Mouse (Mus musculus) spleen, adult 18-20 months (tissue): ENCODE measurements at regions not wholly inside any gene's neighbourhood (a gene's known extent, or its start where the extent isn't known, plus 50 kb on each side); places are given as distances from the start of the nearest gene placed in this dataset.

Experiments used
- DNase-seq, 2 experiments: peaks; one replicate each; pipeline ENCODE4 v3.0.0; 2022; ENCODE audit warnings: mixed read lengths in 2 of 2

- DNase-seq = no peak
Measured at GRCm38 (mm10) chr8:26288163-26288562, 168.8 kb downstream of the Gm45692 start.

GRCm38 (mm10) chr8:26298066-26298804, 178.9 kb downstream of the Gm45692 start:
- DNase-seq = no peak

- DNase-seq = no peak
Measured at GRCm38 (mm10) chr8:26300246-26300645, 180.9 kb downstream of the Gm45692 start.

- DNase-seq = no peak
Measured at GRCm38 (mm10) chr8:26301961-26302360, 182.6 kb downstream of the Gm45692 start.

GRCm38 (mm10) chr8:26304566-26304965, 185.2 kb downstream of the Gm45692 start:
- DNase-seq = no peak

GRCm38 (mm10) chr8:26305061-26305879, 185.9 kb downstream of the Gm45692 start:
- DNase-seq = no peak

- DNase-seq = no peak
Measured at GRCm38 (mm10) chr8:26308121-26308641, 188.8 kb downstream of the Gm45692 start.

- DNase-seq = no peak
Measured at GRCm38 (mm10) chr8:26309764-26310163, 190.4 kb downstream of the Gm45692 start.

- DNase-seq = no peak
Measured at GRCm38 (mm10) chr8:26323606-26324350, 204.4 kb downstream of the Gm45692 start.

- no peak for DNase-seq
Measured at GRCm38 (mm10) chr8:26324606-26325005, 205.3 kb downstream of the Gm45692 start.

- DNase-seq = no peak
Measured at GRCm38 (mm10) chr8:26329813-26330212, 210.5 kb downstream of the Gm45692 start.

GRCm38 (mm10) chr8:26336906-26337650, 217.7 kb downstream of the Gm45692 start:
- DNase-seq = no peak

GRCm38 (mm10) chr8:26345078-26345477, 225.7 kb downstream of the Gm45692 start:
- DNase-seq = peak; percentile 20 to 58

GRCm38 (mm10) chr8:26349231-26349630, 229.9 kb downstream of the Gm45692 start:
- no peak for DNase-seq

- DNase-seq = no peak
Measured at GRCm38 (mm10) chr8:26349854-26350253, 230.5 kb downstream of the Gm45692 start.

- no peak for DNase-seq
Measured at GRCm38 (mm10) chr8:26350616-26351015, 231.3 kb downstream of the Gm45692 start.

GRCm38 (mm10) chr8:26351643-26352540, 232.6 kb downstream of the Gm45692 start:
- DNase-seq = no peak

GRCm38 (mm10) chr8:26352541-26353010, 233.2 kb downstream of the Gm45692 start:
- DNase-seq = no peak

GRCm38 (mm10) chr8:26353476-26353875, 234.1 kb downstream of the Gm45692 start:
- no peak for DNase-seq

- no peak for DNase-seq
Measured at GRCm38 (mm10) chr8:26354516-26354915, 235.2 kb downstream of the Gm45692 start.

- no peak for DNase-seq
Measured at GRCm38 (mm10) chr8:26356801-26357200, 237.5 kb downstream of the Gm45692 start.
